Mouse (Mus musculus) spleen, adult 2 months (tissue): Measurements from ENCODE around the gene Zfp688.
"Not testable (repeated sequence)": the region's sequence is repeated elsewhere in the genome, so short reads cannot be mapped to it uniquely, and the experiment has no call there.

Source experiments
- CTCF ChIP-seq: fragments of 200-500 bp; IDR thresholded peaks from 2 replicates; pipeline ENCODE4 v1.5.1; 2011; ENCODE audit warnings: mild to moderate bottlenecking, inconsistent platforms; ENCODE audit not compliant: insufficient read depth, insufficient read length, insufficient replicate concordance; ENCODE audit errors: extremely low read depth
- POLR2A ChIP-seq: fragments of 200-500 bp; IDR thresholded peaks from 2 replicates; pipeline ENCODE4 v1.6.1; 2011; ENCODE audit warnings: low read depth, low read length, inconsistent platforms

GRCm38 (mm10) chr7:127385560-127385959, 36.3 kb downstream of the Zfp688 start:
- not testable (repeated sequence) for TF ChIP-seq POLR2A, CTCF
